Mouse (Mus musculus): ENCODE measurements at regions not wholly inside any gene's neighbourhood (a gene's known extent, or its start where the extent isn't known, plus 50 kb on each side); places are given as distances from the start of the nearest gene placed in this dataset.

DNA sequence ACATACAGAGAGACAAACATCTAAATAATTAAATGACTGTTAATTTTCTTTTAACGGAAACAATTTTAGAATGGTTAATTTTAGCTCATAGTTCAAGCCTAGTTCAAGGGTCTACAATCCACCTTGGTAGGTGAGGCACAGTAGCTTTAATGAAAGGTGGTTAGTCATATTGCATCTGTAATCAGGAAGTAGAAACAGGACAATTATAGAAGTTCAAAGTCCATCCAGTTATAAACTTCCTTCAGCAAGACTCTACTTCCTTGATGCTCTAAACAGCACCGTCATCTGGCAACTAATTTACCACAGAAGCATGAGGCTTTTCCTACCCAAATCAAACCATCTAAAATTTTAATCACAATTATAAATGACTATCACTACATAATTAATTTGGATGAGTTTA lies 608.0 kb downstream of the Trim52 start:
- TF ChIP-seq CTCF (IDR thresholded peaks at IDR 0.05; ENCODE audit: low read depth) (no peak), EP300 (IDR thresholded peaks at IDR 0.05; ENCODE audit: low read depth) (no peak)
